Mouse (Mus musculus): ENCODE results near the gene Cnn3. TPM values are rescaled to one million over a fixed set of nuclear protein-coding genes. Genes with fewer than 3 reads are reported as not detected.

Gene Cnn3
- total RNA-seq (2021): 100 to 1,000 TPM; 128 to 134 TPM
- long read RNA-seq, transcript Cnn3-201 (7 exons, 2,049 nt): major isoform, 150 of 163 reads
- long read RNA-seq, partial matches to known transcripts: 10 of 163 reads
- long read RNA-seq, other reads (novel, unspliced or antisense): 0 of 163 reads

GRCm38 (mm10) chr3:121425861-121426620 lies at the start of gene Cnn3:
Gene Cnn3, plus strand, starts transcription at chr3:121426497.
- DNase-seq (ENCODE audit: low spot score in 2 of 2): peak; percentile 84 to 91

- no peak for DNase-seq (ENCODE audit: low spot score in 2 of 2)
Measured at GRCm38 (mm10) chr3:121378708-121379612, 47.3 kb upstream of the Cnn3 start.

DNA sequence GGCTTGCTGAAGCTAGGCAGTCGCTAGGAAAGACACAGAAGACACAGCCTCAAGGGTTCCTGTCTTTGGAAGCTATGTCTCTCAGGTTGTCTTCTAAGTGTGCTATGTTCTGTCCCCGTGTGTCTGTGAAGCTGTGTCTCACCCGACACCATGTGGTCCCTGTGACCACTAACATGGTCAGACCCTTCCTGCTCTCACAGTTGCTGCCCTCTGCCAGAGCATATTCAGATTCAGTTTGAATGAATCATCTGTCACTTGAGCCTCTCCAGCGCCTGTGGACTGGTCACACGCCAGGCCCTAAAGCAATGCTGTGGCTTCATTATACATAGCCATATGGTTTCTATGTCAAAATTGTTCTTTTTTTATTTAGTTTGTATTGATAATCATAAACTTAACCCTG lies 46.6 kb upstream of the Cnn3 start:
- no peak for DNase-seq (ENCODE audit: low spot score in 2 of 2)

DNA sequence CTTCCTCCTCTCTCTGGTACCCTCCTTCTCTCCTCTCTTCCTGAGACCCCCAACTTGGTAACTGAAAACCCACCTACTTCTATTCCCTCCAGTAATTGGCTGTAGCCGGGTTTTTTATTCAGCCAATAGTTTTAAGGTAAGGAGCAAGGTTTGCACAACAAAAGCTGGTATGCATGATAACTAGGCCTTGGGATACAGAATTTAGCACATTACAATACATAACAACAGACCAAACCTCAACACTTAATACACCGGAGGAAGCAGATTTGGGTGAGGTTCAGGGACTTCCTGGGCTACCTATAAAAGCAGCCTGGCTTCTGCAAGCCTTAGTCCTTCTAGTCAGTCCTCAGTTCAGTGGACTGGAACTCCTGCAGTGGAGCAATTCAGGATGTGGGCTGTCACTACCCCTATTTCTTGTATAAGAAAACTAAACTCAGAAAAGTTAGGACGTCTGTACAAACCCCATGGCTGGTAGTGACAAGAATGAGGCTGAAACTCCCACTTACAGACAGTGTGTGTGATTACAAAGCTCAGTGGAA lies 38.8 kb upstream of the Cnn3 start:
- DNase-seq (ENCODE audit: low spot score in 2 of 2): no peak

GRCm38 (mm10) chr3:121389366-121389765 lies 36.9 kb upstream of the Cnn3 start:
- DNase-seq (ENCODE audit: low spot score in 2 of 2): no peak

- peak; percentile 28 to 45 for DNase-seq (ENCODE audit: low spot score in 2 of 2)
Measured at GRCm38 (mm10) chr3:121389860-121390530, 36.3 kb upstream of the Cnn3 start.

DNA sequence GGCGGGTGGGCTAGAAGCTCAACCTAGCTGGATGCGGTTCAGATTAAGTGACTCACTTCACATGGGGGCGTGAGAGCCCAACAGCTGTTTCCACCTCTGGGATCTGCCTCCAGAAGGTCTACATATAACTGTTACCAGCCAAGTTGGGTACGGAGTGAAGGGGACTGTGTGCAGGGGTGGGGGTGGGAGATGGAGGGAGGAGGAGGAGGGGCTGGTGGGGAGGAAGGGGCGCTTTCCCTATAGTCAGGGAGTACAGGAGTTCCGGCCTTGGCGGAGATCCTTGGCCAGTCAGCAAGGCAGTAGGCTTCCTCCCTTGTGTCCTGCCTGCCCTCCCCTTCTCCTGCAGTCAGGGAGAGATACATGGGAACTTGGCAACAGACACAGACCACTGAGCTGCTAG lies 35.6 kb upstream of the Cnn3 start:
- no peak for DNase-seq (ENCODE audit: low spot score in 2 of 2)

DNA sequence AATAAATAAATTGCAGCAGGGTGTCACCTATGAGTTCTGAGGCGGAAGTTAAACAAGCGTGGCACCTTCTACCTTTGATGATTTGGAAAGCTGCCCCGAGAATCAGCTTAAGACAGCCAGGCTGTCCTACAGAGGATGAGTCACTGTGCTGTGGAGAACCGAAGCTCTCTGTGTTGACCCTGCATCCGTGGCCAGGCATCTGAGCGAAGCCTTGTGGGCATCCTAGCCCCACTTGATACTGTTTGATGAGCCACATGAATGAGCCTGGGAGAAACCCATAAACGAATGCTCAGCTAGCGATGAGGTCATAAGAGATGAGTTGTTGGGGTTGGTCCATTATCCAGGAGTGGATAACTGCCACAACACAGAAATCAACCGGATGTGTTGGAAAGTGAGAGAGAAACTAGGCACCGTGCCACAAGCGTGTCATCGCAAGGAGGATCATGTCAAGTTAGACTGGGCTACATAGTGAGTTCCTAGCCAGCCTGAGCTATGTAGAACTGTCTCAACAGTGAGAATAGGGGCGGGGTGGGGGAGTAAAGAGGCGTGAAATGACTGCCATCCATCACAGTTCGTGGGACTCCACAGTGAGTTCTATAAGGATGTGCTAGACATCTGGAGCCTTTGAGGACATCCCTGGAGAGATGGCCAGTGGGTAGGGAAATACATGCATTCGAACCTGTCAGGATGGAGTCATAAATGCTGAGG lies 30.6 kb upstream of the Cnn3 start:
- no peak for DNase-seq (ENCODE audit: low spot score in 2 of 2)

- DNase-seq (ENCODE audit: low spot score in 2 of 2): no peak
Measured at GRCm38 (mm10) chr3:121396561-121396960, 29.7 kb upstream of the Cnn3 start.

DNA sequence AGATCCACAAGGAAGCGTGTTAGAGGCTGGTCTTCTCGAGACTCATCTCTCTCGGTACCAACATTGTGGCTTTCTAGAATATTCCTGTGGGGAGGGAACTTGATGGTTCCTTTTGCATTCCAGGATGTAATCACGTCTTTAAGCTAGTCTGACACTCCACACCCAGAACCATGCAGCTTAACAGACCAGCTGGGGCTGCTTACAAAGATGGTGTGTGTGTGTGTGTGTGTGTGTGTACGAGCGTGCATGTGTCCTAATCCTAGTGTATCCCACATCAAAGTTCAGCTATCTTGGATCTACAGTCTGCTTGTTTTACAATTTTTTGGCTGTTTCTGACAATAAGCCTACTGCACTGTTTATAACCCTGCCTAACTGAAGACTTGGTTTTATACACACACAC lies 29.3 kb upstream of the Cnn3 start:
- no peak for DNase-seq (ENCODE audit: low spot score in 2 of 2)

DNA sequence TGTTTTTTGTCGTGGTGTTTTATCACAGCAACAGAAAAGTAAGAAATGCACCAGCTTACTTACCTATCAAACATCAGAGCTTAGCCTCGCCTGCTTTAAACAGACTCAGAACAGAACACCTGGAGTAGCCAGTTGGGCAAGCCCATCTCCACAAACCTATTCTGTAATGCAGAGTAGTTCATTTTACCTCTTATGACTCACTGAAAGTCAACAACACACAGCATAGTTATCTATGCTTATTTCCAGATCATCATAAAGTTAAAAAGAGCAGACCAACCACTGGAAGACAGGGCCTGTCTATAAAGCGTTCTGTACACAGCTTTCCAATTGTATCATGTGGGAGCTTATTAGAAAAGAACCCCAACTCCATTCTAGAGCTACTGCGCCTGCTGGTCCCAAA lies 24.9 kb upstream of the Cnn3 start:
- no peak for DNase-seq (ENCODE audit: low spot score in 2 of 2)

- DNase-seq (ENCODE audit: low spot score in 2 of 2): no peak
Measured at GRCm38 (mm10) chr3:121402096-121402495, 24.2 kb upstream of the Cnn3 start.

DNA sequence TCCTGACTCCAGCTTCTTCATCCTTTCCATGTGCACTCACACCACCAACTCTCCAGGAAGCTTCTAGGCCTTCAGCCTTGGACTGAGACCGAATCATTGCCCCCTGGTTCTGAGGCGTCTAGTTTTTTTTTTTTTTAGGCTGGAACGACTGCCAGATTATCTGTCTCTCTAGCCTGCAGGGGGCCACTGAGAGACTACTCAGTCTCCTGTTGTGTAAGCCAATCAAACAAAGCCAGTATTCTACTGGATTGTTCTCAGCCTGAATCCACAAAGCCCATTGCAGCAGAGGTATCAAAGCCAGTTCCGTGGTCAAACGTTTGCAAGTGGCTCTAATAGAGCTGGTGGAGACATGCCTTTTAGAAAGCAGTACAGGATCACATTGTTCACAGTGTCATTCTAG lies 22.8 kb upstream of the Cnn3 start:
- DNase-seq (ENCODE audit: low spot score in 2 of 2): no peak

DNA sequence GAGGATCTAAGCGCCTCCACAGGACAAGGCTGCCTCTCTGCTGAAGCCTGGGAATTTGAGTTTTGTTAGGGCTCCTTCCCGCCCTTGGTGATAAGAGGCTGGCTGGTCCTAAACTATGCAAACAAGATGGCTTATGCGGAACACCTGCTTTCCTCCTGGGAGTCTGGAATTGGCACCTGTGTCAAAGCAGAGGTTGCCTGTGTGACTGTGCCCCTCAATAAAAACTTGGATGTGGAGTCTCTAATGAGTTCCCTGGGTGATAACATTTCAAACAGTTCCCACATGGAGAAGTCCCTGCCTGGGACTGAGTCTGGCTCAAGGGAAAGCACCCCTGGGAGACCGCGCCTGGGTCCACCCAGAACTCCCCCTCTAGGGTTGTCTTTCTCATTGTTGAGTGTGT lies 21.2 kb upstream of the Cnn3 start:
- no peak for DNase-seq (ENCODE audit: low spot score in 2 of 2)

DNA sequence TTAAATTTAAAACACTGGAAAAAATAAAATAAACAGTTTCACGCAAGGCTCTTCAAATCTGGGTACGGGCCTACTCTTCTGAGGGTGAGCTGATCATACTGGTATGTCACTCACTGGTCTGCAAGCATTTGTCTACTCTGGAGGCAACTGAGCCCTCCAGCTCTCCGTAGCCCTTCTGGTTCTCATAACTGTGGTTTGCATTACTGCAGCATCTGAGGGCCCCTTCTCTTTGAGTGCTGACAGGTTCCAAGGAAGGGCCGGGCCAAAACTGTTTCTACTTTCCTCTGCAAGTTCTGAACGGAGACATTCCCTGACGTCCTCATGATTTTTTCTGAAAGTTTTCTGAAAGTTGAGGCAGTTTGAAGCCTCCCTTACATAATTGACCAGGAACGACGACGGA lies 18.9 kb upstream of the Cnn3 start:
- DNase-seq (ENCODE audit: low spot score in 2 of 2): no peak

- DNase-seq (ENCODE audit: low spot score in 2 of 2): no peak
Measured at GRCm38 (mm10) chr3:121408386-121408785, 17.9 kb upstream of the Cnn3 start.

DNA sequence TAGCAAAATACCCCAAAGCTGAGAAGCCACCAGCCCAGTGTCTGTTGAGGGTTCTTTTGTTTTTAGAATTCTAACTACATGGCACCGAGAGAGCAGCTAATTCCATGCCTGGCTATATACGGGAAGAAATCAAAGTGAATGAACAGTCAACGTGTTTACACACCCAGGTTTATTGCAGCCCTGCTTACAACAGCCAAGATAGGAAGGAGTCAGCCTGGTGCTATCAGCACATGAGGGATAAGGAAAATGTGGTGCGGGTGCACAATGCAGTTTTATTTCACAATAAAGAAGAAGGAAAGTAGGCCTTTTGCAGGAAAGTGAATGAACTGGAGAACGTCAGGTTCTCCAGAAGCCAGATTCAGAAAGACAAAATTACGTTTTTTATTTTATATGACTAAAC lies 14.8 kb upstream of the Cnn3 start:
- DNase-seq (ENCODE audit: low spot score in 2 of 2): no peak

DNA sequence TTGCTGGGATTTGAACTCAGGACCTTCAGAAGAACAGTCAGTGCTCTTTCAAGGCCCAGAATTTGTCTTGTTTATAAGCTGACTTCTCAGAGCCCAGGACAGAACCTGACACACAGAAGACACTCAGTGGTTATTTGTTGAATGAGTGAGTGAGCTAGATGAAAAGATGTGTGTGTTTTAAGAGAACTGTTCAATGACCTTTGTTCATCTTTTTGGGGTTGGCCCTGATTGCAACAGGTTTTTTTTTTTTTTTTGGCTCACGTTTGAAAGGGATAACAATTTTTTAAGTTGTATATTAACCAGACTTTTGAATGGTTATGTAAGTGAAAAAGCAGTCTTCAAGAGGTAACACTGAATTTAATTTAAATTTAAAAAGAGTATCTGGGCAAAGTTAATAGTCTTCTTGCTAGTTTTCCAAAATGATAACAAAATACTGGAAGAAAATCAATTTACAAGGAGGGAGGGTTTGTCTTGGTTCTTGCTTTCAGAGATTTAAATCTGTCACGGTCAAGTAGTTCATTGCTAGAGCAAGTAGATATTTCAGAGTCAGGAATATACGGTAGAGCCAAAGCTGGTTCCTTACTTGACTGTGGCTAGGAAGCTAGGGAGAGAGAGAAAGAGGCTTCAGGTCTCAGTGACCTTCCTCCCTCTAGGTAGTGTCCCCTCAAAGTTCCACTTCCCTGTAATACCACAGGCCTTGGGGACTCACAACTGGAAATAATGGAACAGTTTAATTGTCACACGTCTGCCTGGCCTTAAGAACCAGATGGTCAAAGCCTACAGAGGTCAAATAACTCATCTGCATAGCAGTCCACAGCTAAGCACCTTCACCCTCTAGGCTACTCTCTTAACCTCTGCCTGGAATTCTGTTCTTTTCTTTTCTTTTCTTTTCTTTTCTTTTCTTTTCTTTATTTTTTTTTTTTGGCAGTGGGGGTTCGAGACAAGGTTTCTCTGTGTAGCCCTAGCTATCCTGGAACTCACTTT lies 9.8 kb upstream of the Cnn3 start:
- DNase-seq (ENCODE audit: low spot score in 2 of 2): no peak
